Mouse (Mus musculus): ENCODE measurements at regions not wholly inside any gene's neighbourhood (a gene's known extent, or its start where the extent isn't known, plus 50 kb on each side); places are given as distances from the start of the nearest gene placed in this dataset.

DNA sequence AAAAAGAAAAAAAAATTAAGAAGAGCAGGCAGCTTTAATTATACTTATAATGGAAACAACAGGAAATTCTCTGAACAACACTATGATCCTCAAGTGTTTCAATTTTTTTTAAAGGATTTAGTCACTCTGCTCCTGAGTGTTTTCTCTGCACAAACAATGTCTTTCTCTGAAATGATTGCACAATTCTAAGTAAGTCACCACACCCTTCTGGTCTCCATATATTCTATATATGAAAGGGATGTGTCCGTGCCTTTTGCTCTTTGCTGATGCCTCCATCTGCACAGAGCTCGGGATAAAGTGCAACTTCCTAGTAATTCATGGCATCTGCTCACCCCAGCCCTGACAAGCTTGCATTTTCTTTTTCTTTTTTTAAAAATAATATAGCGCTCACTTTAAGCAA lies 1127.5 kb upstream of the Zeb2 start:
- no peak overlapping the region for H3K9ac ChIP-seq (ENCODE audit: control insufficient read depth, low read depth, low read length, poor library complexity, severe bottlenecking)
- no peak overlapping the region for H3K4me3 ChIP-seq (ENCODE audit: control insufficient read depth in 1 of 2, insufficient read depth in 1 of 2, low read depth in 2 of 2, low read length in 2 of 2)
- H3K36me3 ChIP-seq (ENCODE audit: control insufficient read depth in 1 of 2, insufficient read depth in 2 of 2, low read length in 2 of 2) = peaks cover 0 to 5% of the 10 kb centered on the region in 2 experiments; a peak in 2 of 4 replicates
- no peaks in the 10 kb centered on the region for H3K9me3 ChIP-seq (replicated peaks; ENCODE audit: insufficient read depth, low read length)
- H3K27ac ChIP-seq (ENCODE audit: control insufficient read depth, low read depth, low read length) = no peak overlapping the region
- TF ChIP-seq SMC3 (IDR thresholded peaks at IDR 0.05; ENCODE audit: low read depth, low read length) = no peak
- no peaks in the 10 kb centered on the region for H3K79me2 ChIP-seq (ENCODE audit: control insufficient read depth, insufficient read depth, low read length, poor library complexity)
- DNase-seq (ENCODE audit: low read depth, low spot score) = no peak
- no peaks in the 10 kb centered on the region for H3K27me3 ChIP-seq (ENCODE audit: control insufficient read depth in 1 of 2, insufficient read depth in 2 of 2, low read length in 2 of 2)
- peaks cover 0 to 2% of the 10 kb centered on the region in 2 experiments; a peak in 1 of 4 replicates for H3K4me1 ChIP-seq (ENCODE audit: control insufficient read depth in 1 of 2, insufficient read depth in 2 of 2, low read length in 2 of 2)

DNA sequence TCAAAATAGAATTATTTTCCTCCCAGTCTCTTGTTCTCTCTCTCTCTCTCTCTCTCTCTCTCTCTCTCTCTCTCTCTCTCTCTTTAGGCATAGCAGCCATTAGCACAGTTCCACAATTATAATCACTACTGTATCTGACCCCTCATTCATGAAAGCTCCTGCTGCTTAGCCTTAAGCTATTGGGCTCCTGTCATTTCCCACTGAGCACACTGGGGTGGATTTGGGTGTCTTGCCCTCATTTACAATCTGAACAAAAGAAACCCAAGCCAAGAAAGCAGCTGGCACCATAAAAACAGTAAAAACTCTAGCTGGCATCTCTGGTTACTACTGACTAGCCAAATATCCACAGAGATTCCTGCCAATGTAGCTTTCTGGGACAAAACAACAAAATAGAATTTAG lies 1125.6 kb upstream of the Zeb2 start:
- no peaks in the 10 kb centered on the region for H3K79me2 ChIP-seq (ENCODE audit: control insufficient read depth, insufficient read depth, low read length, poor library complexity)
- H3K4me3 ChIP-seq (ENCODE audit: control insufficient read depth in 1 of 2, insufficient read depth in 1 of 2, low read depth in 2 of 2, low read length in 2 of 2) = no peak overlapping the region
- no peak overlapping the region for H3K9ac ChIP-seq (ENCODE audit: control insufficient read depth, low read depth, low read length, poor library complexity, severe bottlenecking)
- no peaks in the 10 kb centered on the region for H3K9me3 ChIP-seq (replicated peaks; ENCODE audit: insufficient read depth, low read length)
- H3K36me3 ChIP-seq (ENCODE audit: control insufficient read depth in 1 of 2, insufficient read depth in 2 of 2, low read length in 2 of 2) = peaks cover 0 to 5% of the 10 kb centered on the region in 2 experiments; a peak in 2 of 4 replicates
- H3K27me3 ChIP-seq (ENCODE audit: control insufficient read depth in 1 of 2, insufficient read depth in 2 of 2, low read length in 2 of 2) = no peaks in the 10 kb centered on the region
- H3K27ac ChIP-seq (ENCODE audit: control insufficient read depth, low read depth, low read length) = no peak overlapping the region
- TF ChIP-seq EP300 (IDR thresholded peaks at IDR 0.05; ENCODE audit: low read depth in 1 of 2, low read length in 2 of 2) (no peak), MYC (IDR thresholded peaks at IDR 0.05; ENCODE audit: low read depth, low read length) (no peak), BHLHE40 (IDR thresholded peaks at IDR 0.05; ENCODE audit: borderline replicate concordance, low read depth, low read length) (no peak), MXI1 (IDR thresholded peaks at IDR 0.05; ENCODE audit: low read depth, low read length) (no peak), TBP (IDR thresholded peaks at IDR 0.05; ENCODE audit: low read depth, low read length) (no peak), TCF12 (IDR thresholded peaks at IDR 0.05; ENCODE audit: low read depth, low read length) (no peak), SIN3A (IDR thresholded peaks at IDR 0.05; ENCODE audit: low read length) (no peak), GATA1 (IDR thresholded peaks at IDR 0.05; ENCODE audit: low read depth, low read length) (no peak), ETS1 (IDR thresholded peaks at IDR 0.05; ENCODE audit: low read depth, low read length) (no peak), ELF1 (IDR thresholded peaks at IDR 0.05; ENCODE audit: low read depth, low read length) (no peak), MAFK (IDR thresholded peaks at IDR 0.05; ENCODE audit: borderline replicate concordance, low read depth, low read length) (no peak), POLR2AphosphoS2 (IDR thresholded peaks at IDR 0.05; ENCODE audit: low read length) (no peak), MAZ (IDR thresholded peaks at IDR 0.05; ENCODE audit: low read depth, low read length) (no peak), SMC3 (IDR thresholded peaks at IDR 0.05; ENCODE audit: low read depth, low read length) (no peak), ZKSCAN1 (IDR thresholded peaks at IDR 0.05; ENCODE audit: low read depth, low read length) (no peak), KAT2A (conservative IDR thresholded peaks at IDR 0.05; ENCODE audit: low read depth, low read length) (no peak), ZNF384 (IDR thresholded peaks at IDR 0.05; ENCODE audit: low read depth, low read length) (no peak)
- DNase-seq (ENCODE audit: low read depth, low spot score) = no peak
- H3K4me1 ChIP-seq (ENCODE audit: control insufficient read depth in 1 of 2, insufficient read depth in 2 of 2, low read length in 2 of 2) = peaks cover 0 to 2% of the 10 kb centered on the region in 2 experiments; a peak in 2 of 4 replicates
